Mouse (Mus musculus): ENCODE measurements around the gene Eed. TPM values are rescaled to one million over a fixed set of nuclear protein-coding genes. Genes with fewer than 3 reads are reported as not detected.

The Eed gene
- polyA plus RNA-seq, 1 experiment from 2014 or later = 61.5 TPM

Other genes starting within 250 kb of the Eed start
- not detected in 2 replicates for gene Ccdc81, start 77.4 kb downstream of the Eed start, polyA plus RNA-seq (2016; fragmentation: Nextera tagmentation; extraction: Ambion mirVana)
- gene Hikeshi, start 39.8 kb downstream of the Eed start, polyA plus RNA-seq (2016; fragmentation: Nextera tagmentation; extraction: Ambion mirVana) = 92.6 and 94.9 TPM in 2 replicates
- gene Picalm, start 149.2 kb upstream of the Eed start, polyA plus RNA-seq (2016; fragmentation: Nextera tagmentation; extraction: Ambion mirVana) = 71.1 and 73.2 TPM in 2 replicates